Mouse (Mus musculus): ENCODE results near the gene En1. TPM values are rescaled to one million over a fixed set of nuclear protein-coding genes. Genes with fewer than 3 reads are reported as not detected.
A peak's percentile ranks its signal among the peaks of the same experiment; 100 is the strongest.

Gene En1
- polyA plus RNA-seq, 1 experiment from 2014 or later: not detected

DNA sequence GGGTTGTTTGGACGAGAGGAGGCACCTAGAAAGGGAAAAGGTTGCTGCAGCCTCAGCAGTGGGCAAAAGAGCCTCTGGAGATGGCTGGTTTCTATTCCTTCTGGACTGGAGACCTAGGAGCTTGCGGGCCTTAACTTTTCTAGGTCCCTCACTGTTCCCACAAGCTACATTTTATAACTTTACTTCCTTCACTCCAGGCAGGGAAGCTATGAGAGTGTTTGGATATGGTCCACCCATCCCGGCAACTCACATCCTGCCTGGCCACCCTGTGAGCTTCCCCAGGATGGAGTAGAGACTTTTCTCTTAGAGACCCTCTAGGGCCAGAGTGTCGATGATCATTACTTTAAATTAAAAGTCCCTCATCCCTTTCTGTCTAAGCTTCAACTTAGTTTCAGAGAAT lies 13.3 kb downstream of the En1 start:
- Histone ChIP-seq H3K36me3 (no peaks in the 10 kb centered on the region), H3K4me1 (replicated peaks) (no peaks in the 10 kb centered on the region), H3K4me3 (replicated peaks) (no peak overlapping the region), H3K9ac (no peak overlapping the region), H3K9me3 (no peaks in the 10 kb centered on the region), H3K27ac (no peak overlapping the region), H3K27me3 (replicated peaks) (peaks cover 87% of the 10 kb centered on the region), H3K4me2 (replicated peaks) (no peak overlapping the region)
- no peak for ATAC-seq
- WGBS: 3% methylated on average over 4 of the region's 4 CpGs

DNA sequence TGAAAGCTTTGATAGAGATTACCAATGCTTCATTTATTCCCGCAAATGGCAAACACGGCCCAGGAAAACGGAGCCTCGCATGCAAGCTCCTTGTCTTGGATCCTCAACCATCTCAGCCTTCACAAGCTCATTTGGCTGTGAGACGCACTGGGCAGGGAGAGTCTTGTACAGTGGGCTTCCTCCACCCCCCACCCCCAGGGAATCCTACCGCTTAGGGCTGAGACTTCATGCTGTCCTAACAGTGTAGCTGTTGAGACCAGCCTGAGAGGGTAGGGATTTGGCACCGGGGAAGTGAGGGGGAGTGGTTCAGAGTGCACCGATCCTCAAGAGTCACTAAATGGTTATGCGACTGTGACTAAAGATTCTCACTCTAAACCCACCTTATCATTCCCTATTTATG lies 13.7 kb downstream of the En1 start:
- Histone ChIP-seq H3K4me2 (replicated peaks) (no peak overlapping the region), H3K9ac (no peak overlapping the region), H3K4me1 (replicated peaks) (no peaks in the 10 kb centered on the region), H3K27ac (no peak overlapping the region), H3K4me3 (replicated peaks) (no peak overlapping the region), H3K9me3 (no peaks in the 10 kb centered on the region), H3K27me3 (replicated peaks) (peaks cover 83% of the 10 kb centered on the region), H3K36me3 (no peaks in the 10 kb centered on the region)
- 2% methylated on average over 9 of the region's 9 CpGs for WGBS
- ATAC-seq: no peak

DNA sequence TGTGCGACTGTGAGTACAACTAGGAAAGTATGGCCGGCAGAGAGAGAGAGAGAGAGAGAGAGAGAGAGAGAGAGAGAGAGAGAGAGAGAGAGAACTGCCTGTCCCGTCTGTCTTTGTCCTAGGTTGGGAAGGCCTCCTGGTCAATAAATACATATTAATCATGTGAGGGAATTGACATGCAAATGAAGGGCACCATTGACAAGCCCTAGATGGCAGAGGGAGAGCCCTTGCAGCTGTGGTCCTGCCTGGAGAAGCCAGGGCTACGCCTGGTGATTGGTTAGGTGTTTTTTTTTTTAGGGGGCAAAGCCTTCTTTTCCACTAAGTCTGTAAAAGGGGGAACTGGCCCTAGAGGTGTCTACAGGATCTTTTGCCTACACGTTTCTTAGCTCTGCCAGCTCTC lies 19.2 kb downstream of the En1 start:
- WGBS: 36% methylated on average over 5 of the region's 5 CpGs
- peaks cover 36% of the 10 kb centered on the region for H3K27me3 ChIP-seq (replicated peaks)
- H3K36me3 ChIP-seq: no peaks in the 10 kb centered on the region

DNA sequence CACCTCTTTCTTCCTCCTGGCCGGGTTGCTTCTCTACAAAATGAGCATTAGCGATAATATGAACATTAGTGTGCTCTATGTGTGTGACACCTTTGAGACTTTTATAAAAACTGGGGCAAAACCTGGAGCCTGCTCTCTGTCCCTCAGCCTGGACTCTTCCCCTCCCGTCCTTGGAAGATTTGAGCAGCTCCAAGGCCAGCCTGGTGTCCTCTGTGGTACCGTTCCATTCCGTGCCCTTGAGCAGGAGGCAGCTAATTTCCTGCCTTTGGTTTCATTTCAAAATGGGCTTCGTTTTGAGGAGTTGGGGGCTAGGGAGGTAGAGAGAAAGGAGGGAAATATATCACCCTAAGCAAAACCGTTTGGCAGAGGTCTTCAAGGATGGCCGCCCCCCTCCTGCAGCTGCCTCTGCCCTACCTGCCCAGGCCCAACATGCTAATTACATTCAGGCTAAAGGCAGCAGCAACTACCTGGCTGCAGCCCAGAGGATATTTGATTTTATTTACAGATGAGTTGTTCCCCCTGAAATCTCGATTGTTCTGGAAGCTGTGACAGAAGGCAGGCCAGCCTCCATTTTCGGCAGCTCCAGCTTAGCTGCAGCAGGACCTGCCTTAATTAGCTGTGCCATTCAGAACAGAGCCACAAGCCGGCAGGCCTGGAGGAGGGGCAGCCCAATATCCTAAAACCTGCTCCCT lies 24.9 kb downstream of the En1 start:
- H3K9ac ChIP-seq: no peak overlapping the region
- ATAC-seq: no peak
- H3K27me3 ChIP-seq (replicated peaks): peaks cover 8% of the 10 kb centered on the region
- no peaks in the 10 kb centered on the region for H3K9me3 ChIP-seq
- no peak overlapping the region for H3K4me3 ChIP-seq (replicated peaks)
- no peak overlapping the region for H3K4me2 ChIP-seq (replicated peaks)
- H3K36me3 ChIP-seq: no peaks in the 10 kb centered on the region
- WGBS: 47% methylated on average over 11 of the region's 11 CpGs
- no peak overlapping the region for H3K27ac ChIP-seq
- no peaks in the 10 kb centered on the region for H3K4me1 ChIP-seq (replicated peaks)

More for the DNA sequence above, 19.2 kb downstream of the En1 start:
- no peak for ATAC-seq
- no peak overlapping the region for H3K9ac ChIP-seq
- no peak overlapping the region for H3K4me3 ChIP-seq (replicated peaks)
- H3K27ac ChIP-seq: no peak overlapping the region
- H3K9me3 ChIP-seq: no peaks in the 10 kb centered on the region
- H3K4me1 ChIP-seq (replicated peaks): no peaks in the 10 kb centered on the region
- H3K4me2 ChIP-seq (replicated peaks): no peak overlapping the region

DNA sequence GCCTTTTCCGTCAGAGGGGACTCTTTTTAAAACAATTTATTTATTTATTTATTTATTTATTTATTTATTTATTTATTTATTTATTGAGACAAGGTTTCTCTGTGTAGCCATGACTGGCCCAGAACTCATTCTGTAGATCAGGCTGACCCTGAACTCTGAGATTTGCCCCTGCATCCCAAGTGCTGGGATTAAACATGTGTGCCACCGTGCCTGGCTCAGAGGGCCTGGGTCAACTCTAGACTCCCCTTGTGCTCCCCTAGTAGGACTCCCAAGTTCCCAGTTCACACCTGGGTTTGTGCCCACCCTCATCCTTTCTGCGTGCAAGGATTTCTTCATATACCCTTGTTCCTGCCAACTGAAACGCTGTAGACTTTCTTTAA lies 25.4 kb downstream of the En1 start:
- H3K4me3 ChIP-seq (replicated peaks): no peak overlapping the region
- peaks cover 8% of the 10 kb centered on the region; the same call in 1 of the 2 replicates for H3K27me3 ChIP-seq (replicated peaks)
- 73% methylated on average over 4 of the region's 4 CpGs for WGBS
- H3K9me3 ChIP-seq: no peaks in the 10 kb centered on the region
- H3K27ac ChIP-seq: no peak overlapping the region
- H3K4me1 ChIP-seq (replicated peaks): no peaks in the 10 kb centered on the region
- ATAC-seq: no peak
- no peak overlapping the region for H3K4me2 ChIP-seq (replicated peaks)
- no peak overlapping the region for H3K9ac ChIP-seq
- no peaks in the 10 kb centered on the region for H3K36me3 ChIP-seq

DNA sequence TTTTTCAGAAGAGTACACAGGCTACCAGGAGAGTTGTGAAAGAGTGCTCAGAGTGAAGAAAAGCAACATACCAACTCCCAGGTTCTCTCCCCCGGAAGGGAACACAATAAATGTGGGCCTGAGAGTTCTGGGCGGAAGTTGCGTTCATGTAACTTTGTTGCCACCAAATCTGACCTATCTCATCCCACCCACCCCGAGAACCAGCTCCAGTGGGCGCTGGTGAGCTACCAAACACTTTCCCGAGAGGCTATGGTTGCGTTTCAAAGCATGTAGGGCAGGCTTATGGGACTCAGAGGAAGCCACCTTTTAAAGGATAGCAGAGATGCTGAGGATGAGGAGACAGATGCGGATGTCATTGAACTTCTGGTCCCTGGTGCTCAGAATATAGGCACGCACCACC lies 26.6 kb downstream of the En1 start:
- peaks cover 7% of the 10 kb centered on the region; the same call in 1 of the 2 replicates for H3K27me3 ChIP-seq (replicated peaks)
- H3K36me3 ChIP-seq: no peaks in the 10 kb centered on the region
- no peak overlapping the region for H3K9ac ChIP-seq
- ATAC-seq: no peak
- no peak overlapping the region for H3K4me3 ChIP-seq (replicated peaks)
- no peak overlapping the region for H3K27ac ChIP-seq
- WGBS: 52% methylated on average over 9 of the region's 9 CpGs
- H3K4me1 ChIP-seq (replicated peaks): no peaks in the 10 kb centered on the region
- H3K9me3 ChIP-seq: no peaks in the 10 kb centered on the region
- no peak overlapping the region for H3K4me2 ChIP-seq (replicated peaks)

DNA sequence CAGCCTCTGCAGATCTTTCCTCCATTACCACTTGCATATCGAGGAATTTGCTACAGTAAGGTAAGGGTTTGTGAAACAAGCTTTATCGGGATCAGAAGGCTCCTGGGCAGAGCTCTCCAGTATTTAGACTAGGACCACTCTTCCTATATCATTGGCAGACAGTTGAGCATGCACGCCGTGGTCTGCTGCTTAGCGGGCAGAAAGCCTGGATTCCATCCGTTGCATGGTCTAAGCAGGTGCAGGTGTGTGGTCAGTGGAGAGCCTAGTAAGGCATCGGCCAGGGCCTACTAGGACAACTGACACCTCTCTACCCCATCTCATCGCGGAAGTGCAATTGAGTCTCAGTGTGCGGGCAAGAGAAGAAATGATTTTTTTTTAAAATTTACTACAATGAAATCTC lies 41.2 kb downstream of the En1 start:
- H3K4me1 ChIP-seq (replicated peaks): no peaks in the 10 kb centered on the region
- H3K36me3 ChIP-seq: no peaks in the 10 kb centered on the region
- WGBS: 17% methylated on average over 10 of the region's 10 CpGs
- no peak overlapping the region for H3K9ac ChIP-seq
- H3K4me3 ChIP-seq (replicated peaks): no peak overlapping the region
- H3K4me2 ChIP-seq (replicated peaks): no peak overlapping the region
- no peaks in the 10 kb centered on the region for H3K9me3 ChIP-seq
- ATAC-seq: no peak
- H3K27me3 ChIP-seq (replicated peaks): 0 out of 2 replicates have a peak, but pooled peaks cover 8% of the 10 kb centered on the region
- H3K27ac ChIP-seq: no peak overlapping the region

DNA sequence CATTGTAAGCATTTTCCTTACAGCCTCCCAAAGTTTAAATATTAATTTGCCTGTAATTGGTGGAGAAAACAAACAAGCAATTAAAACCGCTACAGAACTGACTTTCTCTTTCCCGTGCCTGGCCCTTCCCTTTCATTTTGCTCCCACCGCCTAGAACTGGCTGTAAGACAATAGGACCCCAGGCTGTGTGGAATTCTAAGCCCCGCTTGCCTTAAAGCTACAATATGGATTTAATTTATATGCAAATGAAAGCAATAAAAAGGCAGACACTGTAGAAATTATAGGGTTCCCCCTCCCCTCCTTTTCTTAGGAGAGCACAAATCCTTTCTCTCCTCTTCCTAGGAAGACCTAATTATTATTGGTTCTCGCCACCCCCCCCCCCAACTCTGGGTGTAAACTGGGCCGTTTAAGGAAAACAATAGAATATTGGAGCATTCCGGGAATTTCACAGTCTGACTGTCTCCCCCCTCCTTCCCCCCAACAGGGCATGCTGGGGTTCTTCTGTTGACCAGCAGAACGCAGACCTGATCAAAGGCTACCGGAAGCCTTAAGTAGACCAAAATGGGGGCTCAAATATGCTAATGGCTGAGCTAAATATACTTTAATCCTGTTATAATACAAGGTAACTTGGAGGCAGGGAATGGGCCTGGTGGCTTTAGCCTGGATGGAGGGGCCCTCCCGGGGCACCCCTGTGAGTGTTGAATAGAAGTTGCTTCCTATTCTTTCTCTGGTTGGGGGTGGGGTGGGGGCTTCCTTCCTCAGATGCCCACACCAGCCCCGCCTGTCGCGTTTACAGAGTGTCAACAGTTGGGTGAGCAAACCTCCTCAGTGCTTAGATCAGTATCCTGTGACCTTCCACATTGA lies 41.9 kb downstream of the En1 start:
- 17% methylated on average over 13 of the region's 13 CpGs for WGBS
- Histone ChIP-seq H3K4me3 (replicated peaks) (no peak overlapping the region), H3K4me2 (replicated peaks) (no peak overlapping the region), H3K9ac (no peak overlapping the region), H3K4me1 (replicated peaks) (no peaks in the 10 kb centered on the region), H3K27me3 (replicated peaks) (0 out of 2 replicates have a peak, but pooled peaks cover 8% of the 10 kb centered on the region), H3K9me3 (no peaks in the 10 kb centered on the region), H3K27ac (no peak overlapping the region), H3K36me3 (no peaks in the 10 kb centered on the region)
- ATAC-seq: no peak

DNA sequence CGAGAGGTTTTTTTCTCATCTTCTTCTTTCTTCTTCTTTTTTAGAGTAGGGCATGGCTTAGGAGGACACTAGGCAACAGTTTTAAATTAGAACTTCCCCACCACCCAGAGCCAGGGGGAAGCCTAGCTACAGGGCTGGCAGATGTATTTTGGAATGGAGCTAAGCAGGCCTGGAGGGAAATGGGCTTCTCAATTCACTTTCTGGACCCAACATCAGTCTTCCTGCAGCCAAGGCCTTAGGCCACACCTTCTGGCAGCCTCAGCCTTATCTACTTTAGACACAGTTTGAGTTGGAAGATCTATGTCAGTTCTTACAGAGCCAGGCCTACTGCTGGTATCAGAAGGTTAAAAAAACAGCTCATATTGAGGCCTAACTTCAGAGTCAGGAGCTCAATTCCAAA lies 42.5 kb downstream of the En1 start:
- Histone ChIP-seq H3K9ac (no peak overlapping the region), H3K4me3 (replicated peaks) (no peak overlapping the region), H3K27ac (no peak overlapping the region), H3K4me1 (replicated peaks) (no peaks in the 10 kb centered on the region), H3K36me3 (no peaks in the 10 kb centered on the region), H3K27me3 (replicated peaks) (0 out of 2 replicates have a peak, but pooled peaks cover 8% of the 10 kb centered on the region), H3K9me3 (no peaks in the 10 kb centered on the region), H3K4me2 (replicated peaks) (no peak overlapping the region)
- 57% methylated on average over 1 of the region's 1 CpGs for WGBS
- ATAC-seq: no peak

DNA sequence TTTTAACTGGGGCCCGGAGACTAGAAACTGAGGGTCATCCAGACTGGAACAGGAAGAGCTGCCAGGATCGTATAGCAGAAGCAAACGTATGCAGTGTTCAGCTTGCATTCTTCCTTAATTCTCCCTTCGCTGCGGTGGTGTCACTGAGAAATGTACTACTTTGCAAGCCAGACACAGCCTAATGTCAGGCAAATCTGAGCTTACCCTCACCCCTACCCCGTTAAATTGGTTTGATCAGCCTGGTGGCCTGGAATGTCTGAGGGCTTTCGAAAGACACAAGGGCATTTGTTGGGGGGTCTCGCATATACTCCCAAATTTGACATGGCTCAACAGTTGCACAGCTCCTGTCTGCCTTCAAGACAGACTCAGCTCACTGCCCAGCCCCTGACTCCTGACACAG lies 47.9 kb downstream of the En1 start:
- 61% methylated on average over 8 of the region's 8 CpGs for WGBS
- Histone ChIP-seq H3K27ac (no peak overlapping the region), H3K27me3 (replicated peaks) (no peaks in the 10 kb centered on the region), H3K4me3 (replicated peaks) (no peak overlapping the region), H3K4me1 (replicated peaks) (no peaks in the 10 kb centered on the region), H3K9ac (no peak overlapping the region), H3K36me3 (no peaks in the 10 kb centered on the region), H3K9me3 (no peaks in the 10 kb centered on the region), H3K4me2 (replicated peaks) (no peak overlapping the region)
- no peak for ATAC-seq

DNA sequence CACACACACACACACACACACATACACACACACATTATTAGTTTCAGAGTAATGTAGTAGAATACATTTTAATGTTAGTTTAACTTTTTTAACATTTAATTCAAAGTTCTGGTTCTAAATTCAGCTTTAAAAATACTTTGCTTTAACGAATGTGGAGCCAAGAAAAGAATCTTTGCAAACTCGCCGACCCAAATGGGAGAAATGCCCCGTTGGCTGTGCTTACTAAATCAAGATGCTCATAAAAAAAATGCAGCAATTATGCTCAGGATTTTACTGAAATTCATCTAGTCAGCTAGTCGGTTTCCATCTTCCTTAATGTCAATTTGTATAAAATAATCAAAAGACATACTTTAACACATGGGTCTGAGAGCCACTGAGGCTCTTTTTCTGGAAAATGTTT lies 49.8 kb downstream of the En1 start:
- ATAC-seq: no peak
- H3K36me3 ChIP-seq: no peaks in the 10 kb centered on the region
- 81% methylated on average over 5 of the region's 5 CpGs for WGBS
- no peak overlapping the region for H3K9ac ChIP-seq
- no peaks in the 10 kb centered on the region for H3K9me3 ChIP-seq
- no peaks in the 10 kb centered on the region for H3K27me3 ChIP-seq (replicated peaks)
- no peak overlapping the region for H3K27ac ChIP-seq
- no peak overlapping the region for H3K4me3 ChIP-seq (replicated peaks)
- no peaks in the 10 kb centered on the region for H3K4me1 ChIP-seq (replicated peaks)
- H3K4me2 ChIP-seq (replicated peaks): no peak overlapping the region

DNA sequence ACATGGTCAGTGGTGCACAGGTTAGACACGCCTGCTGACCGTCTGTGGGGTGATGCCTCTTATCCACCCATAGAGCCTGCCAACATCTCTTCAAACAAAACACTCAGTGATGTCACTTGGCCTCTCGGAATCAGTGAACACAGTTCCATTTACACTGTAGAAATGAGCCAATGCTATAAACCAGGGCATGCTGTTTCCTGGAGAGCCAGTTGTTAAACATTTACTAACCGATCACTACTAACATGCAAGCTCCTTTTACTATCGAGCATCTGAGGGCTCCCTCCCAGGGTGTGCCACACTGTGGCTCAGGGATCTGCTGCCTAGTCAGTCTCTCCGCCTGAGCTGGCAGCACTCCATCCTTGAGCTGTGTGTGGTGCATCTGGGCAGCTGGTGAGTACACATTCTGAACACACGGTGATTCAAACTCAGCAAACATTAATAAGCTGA lies 52.8 kb downstream of the En1 start:
- Histone ChIP-seq H3K27ac (no peak overlapping the region), H3K4me3 (replicated peaks) (no peak overlapping the region), H3K9ac (no peak overlapping the region), H3K4me2 (replicated peaks) (no peak overlapping the region), H3K36me3 (no peaks in the 10 kb centered on the region), H3K4me1 (replicated peaks) (no peaks in the 10 kb centered on the region), H3K27me3 (replicated peaks) (no peaks in the 10 kb centered on the region), H3K9me3 (no peaks in the 10 kb centered on the region)
- 45% methylated on average over 7 of the region's 7 CpGs for WGBS
- peak; percentile 92 for ATAC-seq

All from intestine, embryonic 15.5 days (tissue).